Mouse (Mus musculus) mesoderm, embryonic 11.5 days (tissue): Measurements from ENCODE around the gene Fzd2.

Experiments used
- DNase-seq: peaks from one replicate; pipeline ENCODE4 v3.0.0-alpha.2; 2012; ENCODE audit warnings: low read depth, low spot score

The Fzd2 gene

DNA sequence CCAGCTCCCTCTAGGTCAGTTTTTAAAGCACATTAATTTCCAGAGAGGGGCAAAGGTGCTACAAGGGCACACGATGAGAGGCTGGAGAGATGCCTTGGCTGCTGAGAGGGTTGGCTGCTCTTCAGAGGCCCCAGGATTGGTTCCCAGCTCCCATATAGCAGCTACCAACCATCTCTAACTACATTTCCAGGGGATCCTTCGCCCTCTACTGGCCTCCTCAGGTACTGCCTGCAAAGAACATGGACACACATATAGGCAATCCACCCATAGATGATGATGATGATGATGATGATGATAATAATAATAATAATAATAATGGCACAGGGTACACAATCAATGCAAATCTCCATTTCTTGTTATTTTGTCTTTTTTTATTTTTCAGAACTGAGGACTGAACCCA lies 15.3 kb downstream of the Fzd2 start:
- no peak for DNase-seq

DNA sequence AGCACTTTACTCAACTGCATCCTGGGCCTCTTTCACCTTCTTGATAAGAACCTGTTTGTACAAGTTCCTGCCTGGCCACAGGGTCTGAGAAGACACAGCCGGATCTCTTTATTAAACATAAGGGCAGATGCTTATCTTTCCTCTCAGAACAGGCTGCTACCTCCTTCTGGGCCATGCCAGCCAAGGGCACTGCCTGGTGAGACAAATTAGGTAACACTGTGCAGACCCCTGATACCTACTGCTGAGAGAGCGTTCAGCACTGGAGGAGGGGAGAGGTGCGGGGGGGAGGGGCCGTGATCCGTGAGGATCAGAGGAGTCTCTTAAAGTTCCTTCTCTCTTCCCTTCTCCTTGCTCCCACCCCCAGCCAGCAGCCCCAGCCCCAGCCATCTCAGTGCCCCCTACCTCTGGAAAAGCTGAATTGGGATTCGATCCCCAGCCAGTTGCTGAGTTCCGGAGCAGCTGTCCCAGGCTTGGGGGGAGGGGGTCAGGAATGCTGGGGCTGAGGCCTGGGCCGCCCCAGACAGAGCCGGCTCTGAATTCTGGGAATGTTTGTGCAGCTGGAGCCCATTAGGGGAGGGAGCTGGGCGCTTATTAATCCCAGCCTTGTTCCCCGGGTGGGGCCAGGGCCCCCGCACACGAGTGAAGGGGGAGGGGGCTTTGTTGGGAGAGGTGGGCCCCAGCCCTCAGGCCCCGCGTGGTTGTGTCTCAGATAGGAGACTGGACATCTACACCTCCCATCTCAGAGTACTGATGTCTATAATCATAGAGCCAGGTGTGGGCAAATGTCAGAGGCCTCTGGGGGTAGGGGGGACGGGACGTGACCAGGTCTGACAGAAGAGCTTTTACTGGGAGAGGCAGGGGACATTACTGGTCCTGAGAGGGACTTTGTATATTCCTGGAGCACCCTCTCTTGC lies 19.9 kb downstream of the Fzd2 start:
- peak; percentile 94 for DNase-seq

- DNase-seq, result no peak
Measured at GRCm38 (mm10) chr11:102624888-102625407, 20.8 kb downstream of the Fzd2 start.

DNA sequence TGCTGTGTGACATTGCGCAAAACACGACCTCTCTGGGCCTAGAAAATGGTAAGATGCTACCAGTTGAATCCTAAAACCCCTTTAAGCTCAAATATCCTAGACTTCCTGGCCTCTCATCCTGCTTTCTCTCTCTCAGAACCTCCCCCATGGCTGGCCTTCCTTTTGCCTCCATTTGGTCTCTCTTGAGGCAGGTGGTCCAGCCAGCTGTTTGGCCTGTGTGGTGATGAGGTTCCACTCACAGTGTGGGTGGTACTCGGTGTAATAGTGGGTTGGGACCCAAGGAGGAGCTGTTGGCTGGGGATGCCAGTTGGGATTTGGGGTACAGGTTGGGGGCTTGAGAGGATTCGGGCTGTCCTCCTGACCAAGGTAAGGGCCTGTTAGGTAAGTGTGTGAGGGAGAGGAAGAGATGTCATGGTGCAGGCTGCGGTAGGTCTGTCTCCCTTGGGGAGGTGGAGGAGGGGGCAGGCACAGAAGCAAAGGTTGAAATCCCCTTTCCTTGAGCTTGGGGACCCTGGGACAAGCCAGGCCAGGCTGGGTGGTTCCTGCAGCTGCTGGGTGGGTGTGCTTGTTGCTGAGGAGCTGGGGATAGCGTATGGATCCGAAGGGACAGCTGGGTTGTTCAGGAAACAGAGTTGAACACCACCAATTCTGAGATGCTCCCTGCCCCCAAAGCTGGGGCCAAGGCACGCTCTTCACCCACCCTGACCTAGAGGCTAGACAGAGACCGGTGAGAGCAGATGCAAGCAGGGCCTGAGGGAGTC lies 23.2 kb downstream of the Fzd2 start:
- no peak for DNase-seq

GRCm38 (mm10) chr11:102628529-102628928 lies 24.3 kb downstream of the Fzd2 start:
- no peak for DNase-seq

DNA sequence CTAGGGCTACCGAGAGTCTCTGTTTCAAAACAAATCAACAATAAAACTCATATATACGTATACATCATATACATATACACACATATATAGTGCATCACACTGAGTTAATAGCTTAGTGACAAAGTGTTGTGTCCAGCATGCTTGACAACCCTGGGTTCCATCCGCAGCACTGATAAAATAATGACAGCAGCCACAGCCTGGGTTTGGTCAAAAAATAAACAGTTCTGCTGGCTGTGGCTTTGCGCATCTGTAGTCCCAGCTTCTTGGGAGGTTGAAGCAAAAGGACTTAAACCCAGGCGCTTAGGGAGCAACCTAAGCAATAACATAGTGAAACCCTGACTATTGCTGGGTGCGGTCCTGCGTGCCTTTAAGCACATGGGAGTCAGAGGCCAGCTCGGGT lies 25.2 kb downstream of the Fzd2 start:
- no peak for DNase-seq

DNA sequence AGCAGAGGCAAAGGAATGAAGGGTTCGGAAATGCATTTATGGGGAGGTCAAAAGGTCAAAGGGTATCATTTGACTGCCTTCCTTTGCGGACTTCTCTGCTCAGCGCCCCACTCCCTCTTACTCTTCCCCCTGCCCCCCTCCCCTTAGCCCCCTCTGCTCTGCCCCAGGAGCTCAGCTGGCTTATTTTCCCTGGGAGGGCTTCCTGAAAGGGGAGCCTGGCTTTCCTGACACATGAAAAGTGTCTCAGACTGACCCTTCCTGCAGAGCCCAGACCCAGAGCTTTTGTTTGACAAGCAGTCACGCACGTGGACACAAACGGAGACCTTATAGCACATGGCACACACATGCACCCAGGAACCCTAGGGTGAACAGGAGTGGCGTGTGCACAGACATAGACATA lies 26.5 kb downstream of the Fzd2 start:
- DNase-seq, result no peak

DNA sequence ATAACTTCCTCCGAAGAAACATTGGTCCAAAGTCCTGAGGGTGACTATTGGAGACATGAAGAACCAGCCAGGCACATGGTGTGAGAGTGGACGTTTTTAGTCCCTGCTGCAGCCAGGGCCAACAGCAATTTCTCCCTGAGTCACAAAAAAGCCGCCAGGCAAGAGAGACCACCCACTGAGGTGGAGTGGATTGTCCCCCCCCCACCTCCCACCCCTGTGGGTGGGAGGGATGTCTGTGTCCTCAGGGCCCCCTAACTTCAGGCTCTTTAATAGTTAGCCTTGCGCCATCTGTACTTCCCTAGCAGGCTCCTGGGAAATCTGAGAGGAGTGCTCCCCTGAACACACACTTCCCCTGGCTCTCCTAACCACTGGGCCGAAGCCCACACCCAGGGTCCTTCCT lies 27.0 kb downstream of the Fzd2 start:
- DNase-seq, result no peak

DNA sequence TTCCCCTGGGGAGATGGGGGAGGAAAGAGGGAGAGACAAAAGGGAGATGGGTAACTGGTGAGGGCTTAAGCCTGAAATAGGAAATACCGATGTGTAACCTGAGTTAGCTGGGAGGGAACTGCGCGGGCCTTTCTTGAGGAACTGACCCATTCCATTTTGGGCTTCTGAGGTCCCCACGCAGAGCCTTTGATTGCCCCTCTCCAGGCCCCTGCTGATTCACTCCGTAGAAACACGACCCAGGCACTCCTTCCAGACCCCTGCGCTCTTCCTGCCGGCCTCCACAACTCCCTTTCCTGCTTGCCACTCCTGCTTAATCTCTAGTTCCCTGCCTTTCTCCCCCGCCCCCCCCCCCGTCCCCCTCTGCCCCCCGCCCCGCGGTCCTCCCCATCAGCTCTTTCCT lies 28.5 kb downstream of the Fzd2 start:
- no peak for DNase-seq

GRCm38 (mm10) chr11:102633379-102633778 lies 29.2 kb downstream of the Fzd2 start:
- DNase-seq, result no peak

GRCm38 (mm10) chr11:102636887-102637286 lies 32.7 kb downstream of the Fzd2 start:
- DNase-seq, result no peak

GRCm38 (mm10) chr11:102643891-102644382 lies 39.7 kb downstream of the Fzd2 start:
- peak; percentile 61 for DNase-seq

DNA sequence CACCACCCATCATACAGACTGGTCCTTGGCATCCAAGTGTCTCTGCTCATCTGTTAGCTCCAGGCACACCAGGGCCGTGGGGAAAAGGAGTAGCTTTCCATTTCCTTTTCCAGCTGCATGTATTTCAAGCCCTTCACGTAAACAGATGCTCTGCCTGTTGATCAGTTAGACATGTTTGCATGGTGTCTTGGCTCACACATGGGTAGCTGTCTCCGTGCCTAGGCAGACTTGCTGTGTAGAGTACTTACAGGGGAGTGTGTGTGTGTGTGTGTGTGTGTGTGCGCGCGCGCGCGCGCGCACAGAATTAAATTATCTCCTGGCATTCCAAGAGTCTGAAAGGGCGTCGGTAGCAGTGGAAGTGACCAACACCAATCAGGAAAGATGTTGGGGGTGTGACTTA lies 42.0 kb downstream of the Fzd2 start:
- no peak for DNase-seq

DNA sequence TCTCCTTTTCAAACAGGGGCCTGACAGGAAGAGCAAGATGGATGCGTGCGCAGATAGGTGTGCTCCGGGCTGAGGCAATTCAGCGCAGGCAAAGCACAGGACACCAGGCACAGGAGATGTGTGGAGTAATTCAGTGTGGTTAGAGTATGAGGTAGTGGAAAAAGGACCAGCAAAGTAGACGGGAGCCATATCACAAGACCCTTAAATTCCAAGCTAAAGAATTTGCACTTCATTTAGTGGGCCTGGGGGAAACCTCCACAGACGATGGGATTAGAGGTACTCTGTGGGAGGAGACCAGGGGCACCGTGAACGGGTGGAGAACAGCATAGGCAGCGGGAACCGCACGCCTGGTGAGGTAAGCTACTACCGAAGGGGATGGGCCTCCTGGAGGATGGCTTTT lies 43.7 kb downstream of the Fzd2 start:
- DNase-seq, result no peak

- peak; percentile 83 for DNase-seq
Measured at GRCm38 (mm10) chr11:102651381-102651780, 47.2 kb downstream of the Fzd2 start.

GRCm38 (mm10) chr11:102652844-102653243 lies 48.6 kb downstream of the Fzd2 start:
- no peak for DNase-seq

- no peak for DNase-seq
Measured at GRCm38 (mm10) chr11:102655888-102656287, 51.7 kb downstream of the Fzd2 start.

DNA sequence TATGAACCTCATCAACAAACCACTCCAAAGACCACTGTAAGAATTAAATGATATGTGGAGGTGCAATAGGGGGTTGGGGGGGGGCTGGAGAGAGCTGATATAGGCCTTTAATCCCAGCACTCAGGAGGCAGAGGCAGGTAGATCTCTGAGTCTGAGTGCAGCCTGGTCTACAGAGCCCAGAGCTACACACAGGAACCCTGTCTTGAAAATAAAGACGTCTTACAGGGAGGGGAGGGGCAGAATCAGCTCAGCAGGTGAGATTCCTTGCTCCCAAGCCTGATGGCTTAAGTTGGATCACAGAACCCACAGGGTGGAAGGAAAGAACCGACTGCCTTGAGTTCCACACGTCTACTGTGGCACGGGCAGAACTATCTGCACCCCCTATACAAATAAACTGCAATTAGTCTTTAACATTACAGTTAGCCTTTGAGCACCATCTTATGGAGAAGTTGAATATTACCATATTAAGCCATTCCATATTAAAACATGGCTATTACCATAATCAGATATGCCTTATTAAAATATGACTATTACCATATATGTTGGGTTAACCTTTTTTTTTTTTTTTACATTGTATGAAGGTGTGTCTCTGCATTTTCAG lies 52.2 kb downstream of the Fzd2 start:
- no peak for DNase-seq

- no peak for DNase-seq
Measured at GRCm38 (mm10) chr11:102656931-102657330, 52.7 kb downstream of the Fzd2 start.
